Mouse (Mus musculus): Measurements from ENCODE around the gene Celsr3. TPM values are rescaled to one million over a fixed set of nuclear protein-coding genes. Genes with fewer than 3 reads are reported as not detected.

Gene Celsr3
- total RNA-seq, 2 experiments from 2014 or later: 0.03 TPM; not detected in 1

GRCm38 (mm10) chr9:108854241-108854696, 28.1 kb downstream of the Celsr3 start:
- peak; percentile 87 for DNase-seq

GRCm38 (mm10) chr9:108855335-108855734, 29.2 kb downstream of the Celsr3 start:
- no peak for DNase-seq

- DNase-seq: no peak
Measured at GRCm38 (mm10) chr9:108858792-108859527, 32.8 kb downstream of the Celsr3 start.

Small RNA genes lying within 50 kb of the gene (microRNA-seq; reads per million reads assigned to microRNA genes)
- 0 reads per million in 2 experiments for gene Gm23156 (ENCODE audit: borderline replicate concordance in 2 of 2)

Other genes starting within 250 kb of the Celsr3 start
- gene Wdr6, start 247.6 kb upstream of the Celsr3 start, total RNA-seq (2021): 1 to 10 TPM; 5.2 to 5.3 TPM
- gene P4htm, start 228.7 kb upstream of the Celsr3 start, total RNA-seq (2021): 1 to 10 TPM; 2.8 to 3.1 TPM
- gene Arih2, start 176.9 kb upstream of the Celsr3 start, total RNA-seq (2021): 10 to 100 TPM; 52.7 to 61.0 TPM
- 10 to 100 TPM; 67.1 to 73.5 TPM for gene Slc25a20, start 164.2 kb upstream of the Celsr3 start, total RNA-seq (2021)
- 100 to 1,000 TPM; 122 to 134 TPM for gene Prkar2a, start 137.0 kb upstream of the Celsr3 start, total RNA-seq (2021)
- 10 to 100 TPM; 14.6 to 17.8 TPM for gene Ip6k2, start 42.5 kb upstream of the Celsr3 start, total RNA-seq (2021)
- 1 to 10 TPM; 3.8 TPM for gene Nckipsd, start 18.0 kb upstream of the Celsr3 start, total RNA-seq (2021)
- gene Slc26a6, start 27.0 kb downstream of the Celsr3 start, total RNA-seq (2021): 10 to 100 TPM; 12.0 to 16.7 TPM
- not detected for gene Tmem89, start 88.3 kb downstream of the Celsr3 start, total RNA-seq (2021)
- gene Uqcrc1, start 110.3 kb downstream of the Celsr3 start, total RNA-seq (2021): 1,000 to 10,000 TPM; 1,091 to 1,107 TPM
- gene Col7a1, start 127.3 kb downstream of the Celsr3 start, total RNA-seq (2021): 1 to 10 TPM; 1.6 to 3.5 TPM
- under 1 TPM; 0.23 to 0.24 TPM for gene Ucn2, start 159.7 kb downstream of the Celsr3 start, total RNA-seq (2021)
- gene Pfkfb4, start 165.5 kb downstream of the Celsr3 start, total RNA-seq (2021): 10 to 100 TPM; 20.4 to 32.4 TPM
- 10 to 100 TPM; 12.9 to 21.6 TPM for gene Shisa5, start 212.2 kb downstream of the Celsr3 start, total RNA-seq (2021)
- gene Trex1, start 233.4 kb downstream of the Celsr3 start, total RNA-seq (2021): 10 to 100 TPM in 1 of 2 experiments, 1 to 10 TPM in 1; 9.7 to 10.5 TPM
- 1 to 10 TPM; 7.9 to 8.4 TPM for gene Atrip, start 247.8 kb downstream of the Celsr3 start, total RNA-seq (2021)

Data from gastrocnemius, postnatal 25 days (tissue).